Mouse (Mus musculus): ENCODE measurements around the gene Zfhx3. TPM values are rescaled to one million over a fixed set of nuclear protein-coding genes. Genes with fewer than 3 reads are reported as not detected.
A peak's percentile ranks its signal among the peaks of the same experiment; 100 is the strongest.

The Zfhx3 gene
- polyA plus RNA-seq, 1 experiment from 2014 or later = 14.4 TPM

GRCm38 (mm10) chr8:108592990-108593589, 650.6 kb downstream of the Zfhx3 start:
- no peak for DNase-seq (ENCODE audit: low spot score)
- H3K27me3 ChIP-seq (ENCODE audit: low read depth, poor library complexity, severe bottlenecking) = no peaks in the 10 kb centered on the region
- peaks cover 25% of the 10 kb centered on the region for H3K4me1 ChIP-seq
- no peaks in the 10 kb centered on the region for H3K36me3 ChIP-seq
- H3K4me3 ChIP-seq = no peak overlapping the region
- H3K27ac ChIP-seq (replicated peaks) = no peak overlapping the region
- H3K9me3 ChIP-seq (replicated peaks) = no peaks in the 10 kb centered on the region
- 70% methylated on average over 13 of the region's 13 CpGs for WGBS

- Histone ChIP-seq H3K4me1 (peaks cover 25% of the 10 kb centered on the region), H3K27me3 (ENCODE audit: low read depth, poor library complexity, severe bottlenecking) (no peaks in the 10 kb centered on the region), H3K9me3 (replicated peaks) (no peaks in the 10 kb centered on the region), H3K27ac (replicated peaks) (no peak overlapping the region), H3K36me3 (no peaks in the 10 kb centered on the region), H3K4me3 (no peak overlapping the region)
- 64% methylated on average over 9 of the region's 9 CpGs for WGBS
- DNase-seq (ENCODE audit: low spot score) = no peak
These were observed 651.4 kb downstream of the Zfhx3 start for GRCm38 (mm10) chr8:108593891-108594290.

DNA sequence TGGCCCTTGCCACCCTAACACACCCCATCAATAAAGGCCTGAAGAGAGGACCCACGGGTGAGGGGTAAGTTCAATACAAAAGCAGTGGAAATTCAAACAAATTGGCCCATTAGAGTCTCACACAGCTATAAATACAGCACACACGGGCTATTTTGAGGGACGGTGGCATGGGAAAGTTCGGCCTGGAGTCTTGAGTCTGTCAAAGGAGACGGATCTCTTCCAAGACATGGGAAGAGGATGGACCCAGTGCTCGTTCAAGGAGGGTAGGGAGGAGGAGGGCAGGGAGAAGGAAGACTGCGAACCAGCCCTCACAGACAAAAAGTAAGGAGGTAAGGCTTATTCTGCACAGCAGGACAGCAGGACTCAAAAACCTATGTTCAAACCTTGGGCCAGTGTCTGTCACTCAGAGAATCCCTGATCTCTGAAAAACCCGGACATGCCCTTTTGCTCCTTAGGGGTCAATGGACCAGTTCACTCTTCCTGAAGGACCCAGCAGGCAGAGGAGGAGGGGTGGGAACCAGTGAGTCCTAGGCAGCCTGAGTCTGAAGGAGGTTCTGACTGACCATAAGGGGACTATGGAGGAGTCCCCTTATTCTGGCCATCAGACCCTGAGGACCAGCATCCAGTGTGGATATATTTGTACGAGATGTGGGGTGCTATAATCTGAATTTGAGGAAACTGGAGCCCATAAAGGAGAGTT, 652.1 kb downstream of the Zfhx3 start:
- Histone ChIP-seq H3K27me3 (ENCODE audit: low read depth, poor library complexity, severe bottlenecking) (no peaks in the 10 kb centered on the region), H3K4me1 (peaks cover 25% of the 10 kb centered on the region), H3K9me3 (replicated peaks) (no peaks in the 10 kb centered on the region), H3K27ac (replicated peaks) (0 out of 2 replicates have a peak overlapping the region, but pooled peaks have one; percentile 15), H3K36me3 (no peaks in the 10 kb centered on the region), H3K4me3 (no peak overlapping the region)
- no peak for DNase-seq (ENCODE audit: low spot score)
- WGBS = 63% methylated on average over 9 of the region's 9 CpGs

- Histone ChIP-seq H3K9me3 (replicated peaks) (no peaks in the 10 kb centered on the region), H3K27me3 (ENCODE audit: low read depth, poor library complexity, severe bottlenecking) (no peaks in the 10 kb centered on the region), H3K4me1 (peaks cover 25% of the 10 kb centered on the region), H3K4me3 (no peak overlapping the region), H3K36me3 (no peaks in the 10 kb centered on the region), H3K27ac (replicated peaks) (0 out of 2 replicates have a peak overlapping the region, but pooled peaks have one; percentile 15)
- DNase-seq (ENCODE audit: low spot score) = no peak
- 67% methylated on average over 9 of the region's 9 CpGs for WGBS
These were observed 652.6 kb downstream of the Zfhx3 start for GRCm38 (mm10) chr8:108595061-108595419.

GRCm38 (mm10) chr8:108595721-108596495, 653.5 kb downstream of the Zfhx3 start:
- no peaks in the 10 kb centered on the region for H3K9me3 ChIP-seq (replicated peaks)
- H3K27ac ChIP-seq (replicated peaks) = no peak overlapping the region
- H3K4me3 ChIP-seq = no peak overlapping the region
- no peaks in the 10 kb centered on the region for H3K36me3 ChIP-seq
- DNase-seq (ENCODE audit: low spot score) = no peak
- WGBS = 85% methylated on average over 19 of the region's 19 CpGs
- H3K4me1 ChIP-seq = peaks cover 25% of the 10 kb centered on the region
- no peaks in the 10 kb centered on the region for H3K27me3 ChIP-seq (ENCODE audit: low read depth, poor library complexity, severe bottlenecking)

DNA sequence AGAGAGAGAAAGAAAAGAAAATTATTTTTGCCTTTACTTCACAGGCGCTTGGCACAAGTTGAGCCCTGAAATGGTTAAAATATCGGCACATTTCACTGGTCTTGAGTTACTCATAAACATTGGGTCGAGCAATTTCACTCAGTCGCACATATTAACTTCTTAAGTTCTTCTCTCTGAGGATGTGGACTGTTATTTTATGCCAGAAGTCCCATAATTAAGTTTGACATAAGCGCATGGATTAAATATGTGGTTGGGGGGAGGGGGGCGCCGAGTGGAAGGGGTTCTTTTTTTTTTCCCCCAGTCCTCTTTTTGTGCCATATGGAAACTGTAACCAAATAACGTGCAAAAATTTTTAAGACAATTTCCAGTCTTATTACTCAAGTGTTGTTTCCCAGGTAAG, 656.6 kb downstream of the Zfhx3 start:
- H3K27me3 ChIP-seq (ENCODE audit: low read depth, poor library complexity, severe bottlenecking) = no peaks in the 10 kb centered on the region
- H3K4me1 ChIP-seq = peaks cover 13% of the 10 kb centered on the region
- H3K9me3 ChIP-seq (replicated peaks) = no peaks in the 10 kb centered on the region
- H3K27ac ChIP-seq (replicated peaks) = no peak overlapping the region
- H3K4me3 ChIP-seq = no peak overlapping the region
- no peak for DNase-seq (ENCODE audit: low spot score)
- WGBS = 87% methylated on average over 8 of the region's 8 CpGs
- H3K36me3 ChIP-seq = no peaks in the 10 kb centered on the region

- 91% methylated on average over 6 of the region's 6 CpGs for WGBS
These were observed 657.1 kb downstream of the Zfhx3 start for GRCm38 (mm10) chr8:108599558-108599957.

GRCm38 (mm10) chr8:108608678-108609077, 666.2 kb downstream of the Zfhx3 start:
- H3K4me1 ChIP-seq = peaks cover 24% of the 10 kb centered on the region
- no peak for DNase-seq (ENCODE audit: low spot score)
- 88% methylated on average over 5 of the region's 5 CpGs for WGBS
- H3K27ac ChIP-seq (replicated peaks) = no peak overlapping the region
- no peaks in the 10 kb centered on the region for H3K36me3 ChIP-seq
- H3K4me3 ChIP-seq = no peak overlapping the region
- no peaks in the 10 kb centered on the region for H3K27me3 ChIP-seq (ENCODE audit: low read depth, poor library complexity, severe bottlenecking)
- no peaks in the 10 kb centered on the region for H3K9me3 ChIP-seq (replicated peaks)

More at GRCm38 (mm10) chr8:108599558-108599957, 657.1 kb downstream of the Zfhx3 start:
- no peak for DNase-seq (ENCODE audit: low spot score)
- Histone ChIP-seq H3K9me3 (replicated peaks) (no peaks in the 10 kb centered on the region), H3K4me3 (no peak overlapping the region), H3K27me3 (ENCODE audit: low read depth, poor library complexity, severe bottlenecking) (no peaks in the 10 kb centered on the region), H3K36me3 (no peaks in the 10 kb centered on the region), H3K4me1 (peaks cover 7% of the 10 kb centered on the region), H3K27ac (replicated peaks) (no peak overlapping the region)

- Histone ChIP-seq H3K27ac (replicated peaks) (no peak overlapping the region), H3K4me3 (no peak overlapping the region), H3K9me3 (replicated peaks) (no peaks in the 10 kb centered on the region), H3K36me3 (no peaks in the 10 kb centered on the region), H3K27me3 (ENCODE audit: low read depth, poor library complexity, severe bottlenecking) (no peaks in the 10 kb centered on the region), H3K4me1 (peaks cover 27% of the 10 kb centered on the region)
- 80% methylated on average over 5 of the region's 5 CpGs for WGBS
- DNase-seq (ENCODE audit: low spot score) = no peak
These were observed 666.7 kb downstream of the Zfhx3 start for GRCm38 (mm10) chr8:108609114-108609513.

GRCm38 (mm10) chr8:108611141-108611674, 668.8 kb downstream of the Zfhx3 start:
- Histone ChIP-seq H3K27me3 (ENCODE audit: low read depth, poor library complexity, severe bottlenecking) (no peaks in the 10 kb centered on the region), H3K27ac (replicated peaks) (no peak overlapping the region), H3K9me3 (replicated peaks) (no peaks in the 10 kb centered on the region), H3K4me3 (no peak overlapping the region), H3K36me3 (no peaks in the 10 kb centered on the region), H3K4me1 (peaks cover 27% of the 10 kb centered on the region)
- WGBS = 91% methylated on average over 9 of the region's 9 CpGs
- DNase-seq (ENCODE audit: low spot score) = no peak

GRCm38 (mm10) chr8:108611792-108612413, 669.5 kb downstream of the Zfhx3 start:
- peaks cover 27% of the 10 kb centered on the region for H3K4me1 ChIP-seq
- DNase-seq (ENCODE audit: low spot score) = peak; percentile 19
- H3K36me3 ChIP-seq = no peaks in the 10 kb centered on the region
- H3K27me3 ChIP-seq (ENCODE audit: low read depth, poor library complexity, severe bottlenecking) = no peaks in the 10 kb centered on the region
- no peaks in the 10 kb centered on the region for H3K9me3 ChIP-seq (replicated peaks)
- H3K27ac ChIP-seq (replicated peaks) = peak overlapping the region; percentile 70
- WGBS = 65% methylated on average over 11 of the region's 11 CpGs
- H3K4me3 ChIP-seq = no peak overlapping the region

- Histone ChIP-seq H3K4me1 (peaks cover 23% of the 10 kb centered on the region), H3K27me3 (ENCODE audit: low read depth, poor library complexity, severe bottlenecking) (no peaks in the 10 kb centered on the region), H3K4me3 (no peak overlapping the region), H3K36me3 (no peaks in the 10 kb centered on the region), H3K9me3 (replicated peaks) (no peaks in the 10 kb centered on the region), H3K27ac (replicated peaks) (peak overlapping the region; percentile 70)
- peak; percentile 71 for DNase-seq (ENCODE audit: low spot score)
- 23% methylated on average over 5 of the region's 5 CpGs for WGBS
These were observed 670.4 kb downstream of the Zfhx3 start for GRCm38 (mm10) chr8:108612815-108613214.
